ENCODE assay signal across 14 mouse cellular contexts in genomic region chr17:66960986-66961385, GRCm38 (mm10).
DNase-seq lines count a peak whose midpoint lies in the region; ATAC-seq and TF ChIP-seq lines count a peak whose summit lies in the region.
"Had no signal": no experiment of that assay in that cellular context is flagged by ENCODE, and none has a peak within 500 bp of the region (broad histone marks: within the 10 kb centered on the region; RNA-seq: fewer than 3 reads in every experiment).

No protein-coding gene starts in this region.

- no peak overlapping the region for H3K4me3 ChIP-seq in kidney, embryonic 15.5 days (replicated peaks)
- H3K4me3 ChIP-seq: forebrain, embryonic 10.5 days; heart, embryonic 10.5 days; liver, embryonic 12.5 days; midbrain, embryonic 12.5 days; neural tube, embryonic 12.5 days had no signal

- peak; percentile 24 to 35 for DNase-seq in cerebellum, postnatal 25 days
- no peak for DNase-seq in cerebellum, adult 11 months
- DNase-seq in kidney, adult 18-20 months = no peak
- DNase-seq in Muller cell, postnatal 12 days (ENCODE audit: inconsistent ontology term) = peak; percentile 90
- DNase-seq in brain, embryonic 14.5 days (ENCODE audit: low read depth) = peak; percentile 15
- no peak for DNase-seq in B cell, adult 2 months
- DNase-seq in spleen, postnatal 14 days (ENCODE audit: low spot score in 2 of 2) = no peak
- DNase-seq: cerebellum, adult 9-11 months had no signal

- WGBS in kidney, embryonic 15.5 days = 29% methylated on average over 5 of the region's 5 CpGs

- H3K4me1 ChIP-seq in kidney, embryonic 15.5 days = peaks cover 5% of the 10 kb centered on the region; the same call in 1 of the 2 replicates
- H3K4me1 ChIP-seq: heart, embryonic 10.5 days; liver, embryonic 12.5 days; midbrain, embryonic 12.5 days; neural tube, embryonic 12.5 days had no signal

- H3K9ac ChIP-seq in kidney, embryonic 15.5 days = no peak overlapping the region
- H3K9ac ChIP-seq: liver, embryonic 12.5 days; midbrain, embryonic 12.5 days; neural tube, embryonic 12.5 days had no signal

- H3K27me3 ChIP-seq in kidney, embryonic 15.5 days = no peaks in the 10 kb centered on the region
- H3K27me3 ChIP-seq: liver, embryonic 12.5 days; midbrain, embryonic 12.5 days; neural tube, embryonic 12.5 days had no signal

- no peaks in the 10 kb centered on the region for H3K9me3 ChIP-seq in kidney, embryonic 15.5 days (replicated peaks)
- H3K9me3 ChIP-seq: forebrain, embryonic 10.5 days; heart, embryonic 10.5 days; liver, embryonic 12.5 days; midbrain, embryonic 12.5 days; neural tube, embryonic 12.5 days had no signal

- H3K27ac ChIP-seq in kidney, embryonic 15.5 days = no peak overlapping the region
- H3K27ac ChIP-seq: forebrain, embryonic 10.5 days; heart, embryonic 10.5 days; liver, embryonic 12.5 days; midbrain, embryonic 12.5 days; neural tube, embryonic 12.5 days had no signal

- H3K36me3 ChIP-seq in kidney, embryonic 15.5 days = peaks cover 2% of the 10 kb centered on the region; the same call in 1 of the 2 replicates
- H3K36me3 ChIP-seq: forebrain, embryonic 10.5 days; heart, embryonic 10.5 days; liver, embryonic 12.5 days; midbrain, embryonic 12.5 days; neural tube, embryonic 12.5 days had no signal

- TF ChIP-seq POLR2A in brain, embryonic 14.5 days (IDR thresholded peaks at IDR 0.05; ENCODE audit: borderline replicate concordance, extremely low read depth, insufficient read depth, insufficient read length, poor library complexity, severe bottlenecking) = no peak

- no peak for TF ChIP-seq CTCF in brain, embryonic 14.5 days (IDR thresholded peaks at IDR 0.05; ENCODE audit: borderline replicate concordance, extremely low read depth, insufficient read depth, insufficient read length)

- H3K4me2 ChIP-seq in kidney, embryonic 15.5 days = no peak overlapping the region
- H3K4me2 ChIP-seq: liver, embryonic 12.5 days; midbrain, embryonic 12.5 days; neural tube, embryonic 12.5 days had no signal

- ATAC-seq in kidney, embryonic 15.5 days (replicated peaks; ENCODE audit: low FRiP score) = 0 out of 2 replicates have a peak, but pooled peaks have one; percentile 46
- ATAC-seq: liver, embryonic 12.5 days had no signal

Comparison
In these comparisons a context has a peak if more than half of its experiments do, and no peak if none do; other contexts are left out.
1. DNase-seq: peak in cerebellum, postnatal 25 days (2 of 2), Muller cell, postnatal 12 days (single experiment) and brain, embryonic 14.5 days (single experiment); none in cerebellum, adult 11 months (single experiment), kidney, adult 18-20 months (single experiment), B cell, adult 2 months (0 of 2) and spleen, postnatal 14 days (0 of 2).